8 mouse cellular contexts compared by ENCODE assay signal in genomic region chr8:92761959-92762600, GRCm38 (mm10).
DNase-seq lines count a peak whose midpoint lies in the region; ATAC-seq and TF ChIP-seq lines count a peak whose summit lies in the region.

No protein-coding gene starts in this region.

- H3K27me3 ChIP-seq in hindbrain, postnatal 0 days (ENCODE audit: insufficient read depth, low read length): no peaks in the 10 kb centered on the region
- H3K27me3 ChIP-seq in liver, embryonic 13.5 days: no peaks in the 10 kb centered on the region

- 19% methylated on average over 18 of the region's 18 CpGs for WGBS in hindbrain, postnatal 0 days
- WGBS in liver, embryonic 13.5 days (ENCODE audit: insufficient replicate concordance): 17% methylated on average over 18 of the region's 18 CpGs

- TF ChIP-seq CTCF in gastrocnemius, adult 2 months (IDR thresholded peaks at IDR 0.05): no peak
- TF ChIP-seq CTCF in hindbrain, postnatal 0 days (IDR thresholded peaks at IDR 0.05; ENCODE audit: low read depth): no peak

- DNase-seq in gastrocnemius, adult 2 months: no peak
- no peak for DNase-seq in gastrocnemius, adult 18-20 months (ENCODE audit: low spot score)
- DNase-seq in embryo, embryonic 10 days (ENCODE audit: low spot score): peak; percentile 64
- peak; percentile 12 for DNase-seq in hindbrain, postnatal 0 days (ENCODE audit: low spot score)
- DNase-seq in liver, embryonic 13.5 days: no peak
- DNase-seq in natural killer cell, adult 2 months (ENCODE audit: low spot score in 2 of 2): no peak
- DNase-seq in urinary bladder, postnatal 25 days (ENCODE audit: low spot score): no peak
- DNase-seq in cerebellum, adult 8-10 months: no peak

- ATAC-seq in hindbrain, postnatal 0 days: no peak
- no peak for ATAC-seq in liver, embryonic 13.5 days (ENCODE audit: low read depth)

- no peak overlapping the region for H3K9ac ChIP-seq in hindbrain, postnatal 0 days (replicated peaks; ENCODE audit: low read length)
- H3K9ac ChIP-seq in liver, embryonic 13.5 days: no peak overlapping the region

- H3K4me3 ChIP-seq in gastrocnemius, adult 2 months: peak overlapping the region; percentile 19; the same call in 1 of the 2 replicates
- no peak overlapping the region for H3K4me3 ChIP-seq in hindbrain, postnatal 0 days (ENCODE audit: low read length)
- no peak overlapping the region for H3K4me3 ChIP-seq in liver, embryonic 13.5 days (replicated peaks)

- intact Hi-C loops in gastrocnemius, adult 2 months (cut with DNase I): no loop called here

- no peaks in the 10 kb centered on the region for H3K36me3 ChIP-seq in hindbrain, postnatal 0 days (ENCODE audit: insufficient read depth, low read length)
- H3K36me3 ChIP-seq in liver, embryonic 13.5 days: no peaks in the 10 kb centered on the region

- 0 out of 2 replicates have a peak, but pooled peaks cover 5% of the 10 kb centered on the region for H3K4me1 ChIP-seq in hindbrain, postnatal 0 days (ENCODE audit: insufficient read depth, low read length)
- no peaks in the 10 kb centered on the region for H3K4me1 ChIP-seq in liver, embryonic 13.5 days (replicated peaks)

- peak overlapping the region; percentile 25; the same call in 1 of the 2 replicates for H3K4me2 ChIP-seq in hindbrain, postnatal 0 days (ENCODE audit: low read depth, low read length)
- H3K4me2 ChIP-seq in liver, embryonic 13.5 days: 0 out of 2 replicates have a peak overlapping the region, but pooled peaks have one; percentile 5

- no peak overlapping the region for H3K27ac ChIP-seq in gastrocnemius, adult 2 months
- H3K27ac ChIP-seq in hindbrain, postnatal 0 days: no peak overlapping the region
- no peak overlapping the region for H3K27ac ChIP-seq in liver, embryonic 13.5 days

- no peaks in the 10 kb centered on the region for H3K9me3 ChIP-seq in hindbrain, postnatal 0 days (ENCODE audit: low read length)
- H3K9me3 ChIP-seq in liver, embryonic 13.5 days (replicated peaks): no peaks in the 10 kb centered on the region

Comparison
In these comparisons a context has a peak if more than half of its experiments do, and no peak if none do; other contexts are left out.
1. DNase-seq: peak in embryo, embryonic 10 days (single experiment) and hindbrain, postnatal 0 days (single experiment); none in gastrocnemius, adult 2 months (single experiment), gastrocnemius, adult 18-20 months (single experiment), liver, embryonic 13.5 days (single experiment), natural killer cell, adult 2 months (0 of 2), urinary bladder, postnatal 25 days (single experiment) and cerebellum, adult 8-10 months (single experiment).